Mouse (Mus musculus): ENCODE data around the gene St7.

DNA sequence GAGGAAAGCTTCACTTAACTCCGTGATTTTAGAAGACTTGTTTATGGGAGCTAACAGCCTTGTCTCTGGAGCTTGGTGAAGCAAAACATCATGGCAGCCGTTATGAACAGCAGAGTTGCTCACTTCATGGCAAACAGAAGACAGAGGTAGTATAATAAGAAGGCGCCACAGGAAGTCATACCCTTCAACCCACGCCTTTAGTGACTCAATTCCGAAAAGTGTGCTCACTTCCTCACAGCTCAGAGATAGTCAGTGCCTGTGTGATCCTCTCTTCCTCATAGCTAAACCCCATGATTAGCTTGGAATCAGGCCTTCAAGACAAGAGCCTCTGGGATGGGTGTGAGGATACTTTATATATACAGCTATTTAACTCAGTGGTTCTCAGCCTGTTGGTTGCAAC, 108.0 kb downstream of the St7 start:
- no peak for TF ChIP-seq CTCF (IDR thresholded peaks at IDR 0.05; ENCODE audit: borderline replicate concordance, control insufficient read depth, extremely low read depth, insufficient read depth, low read length, poor library complexity)
- no peak for TF ChIP-seq POLR2A (IDR thresholded peaks at IDR 0.05; ENCODE audit: control insufficient read depth, extremely low read depth, insufficient read depth, low read length, poor library complexity)
